Mouse (Mus musculus) layer of hippocampus, postnatal 10 days (tissue): ENCODE measurements at regions not wholly inside any gene's neighbourhood (a gene's known extent, or its start where the extent isn't known, plus 50 kb on each side); places are given as distances from the start of the nearest gene placed in this dataset.

Source experiments
- DNase-seq, 2 experiments: peaks; one replicate each; pipeline ENCODE4 v3.0.0; 2021; ENCODE audit warnings: low spot score in 2 of 2

DNA sequence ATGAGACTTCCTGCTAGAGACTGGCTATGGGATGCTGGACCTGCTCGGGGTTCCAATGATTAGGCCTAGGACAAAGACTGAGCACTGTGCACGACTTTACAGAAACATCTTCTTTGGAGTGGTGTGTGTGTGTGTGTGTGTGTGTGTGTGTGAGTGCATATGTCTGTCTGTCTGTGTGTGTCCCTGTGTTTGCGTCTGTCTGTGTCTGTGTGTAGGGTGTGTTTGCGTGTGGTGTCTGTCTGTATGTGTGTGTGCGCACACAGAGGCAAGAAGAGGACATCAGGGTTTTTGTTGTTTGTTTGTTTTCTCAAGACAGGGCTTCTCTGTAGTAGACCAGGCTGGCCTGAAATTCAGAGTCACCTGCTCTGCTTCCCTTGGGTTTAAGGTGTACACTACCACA lies 51.9 kb upstream of the Slco4a1 start:
- DNase-seq = no peak

DNA sequence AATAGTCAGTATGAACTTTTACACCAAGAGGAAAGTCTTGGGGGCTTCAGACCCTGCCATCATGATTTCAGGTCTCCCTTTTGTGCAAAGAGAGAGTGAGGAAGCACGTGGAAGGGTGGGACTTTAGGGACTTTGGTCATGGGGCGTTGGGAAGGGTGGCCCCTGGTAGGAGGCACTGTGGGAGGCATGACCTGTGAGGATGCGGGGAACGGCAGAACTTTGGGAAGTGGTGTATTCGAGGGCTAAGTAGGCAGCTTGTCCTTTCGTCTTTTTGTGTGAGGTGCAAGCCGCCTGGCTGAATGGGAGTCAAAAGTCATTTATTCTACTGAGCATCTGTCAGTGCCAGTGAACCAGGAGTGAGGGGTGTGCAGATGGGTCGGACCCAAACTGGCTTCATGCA lies 52.4 kb upstream of the Slco4a1 start:
- no peak for DNase-seq

GRCm38 (mm10) chr2:180402851-180403459 lies 53.1 kb upstream of the Slco4a1 start:
- no peak for DNase-seq

DNA sequence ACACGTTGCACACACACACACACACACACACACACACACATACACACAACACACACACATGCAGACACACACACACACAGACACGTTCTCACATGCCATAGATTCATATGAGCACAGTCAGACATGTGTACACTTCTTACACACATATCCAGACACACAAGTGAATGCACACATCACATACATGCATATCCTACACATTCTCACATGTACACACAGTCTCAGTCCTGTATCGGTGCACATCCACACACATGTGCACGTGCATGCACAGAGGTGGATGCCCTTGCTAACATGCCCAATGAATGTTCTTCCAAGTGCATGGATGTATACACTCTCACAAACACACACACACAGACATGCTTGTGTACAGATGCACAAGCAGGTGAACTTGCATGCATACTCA lies 53.6 kb upstream of the Slco4a1 start:
- no peak for DNase-seq

GRCm38 (mm10) chr2:180401409-180402391 lies 54.3 kb upstream of the Slco4a1 start:
- no peak for DNase-seq

DNA sequence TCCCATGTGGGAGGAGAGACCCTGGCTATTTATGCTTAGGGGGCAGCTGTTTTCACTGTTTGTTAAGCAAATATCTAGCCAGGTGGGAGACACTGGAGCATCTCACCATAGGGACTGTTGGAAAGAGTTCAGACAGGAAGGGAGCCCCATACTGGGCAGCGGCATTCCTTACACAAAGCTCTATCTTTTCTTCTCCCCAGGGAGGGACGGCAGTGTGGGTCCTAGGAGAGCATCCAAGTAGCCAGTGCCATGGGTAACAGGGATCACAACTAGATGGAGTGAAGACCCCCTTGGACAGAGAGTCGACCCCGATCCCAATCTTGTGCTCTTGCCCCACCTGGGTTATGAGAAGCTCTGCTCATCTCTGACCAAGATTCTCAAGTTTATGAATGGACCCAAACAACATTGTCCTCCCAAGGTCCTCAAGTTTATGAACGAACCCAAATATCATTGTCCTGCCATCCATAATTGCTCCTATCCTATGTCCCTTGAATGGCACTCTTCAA lies 55.5 kb upstream of the Slco4a1 start:
- DNase-seq = no peak

DNA sequence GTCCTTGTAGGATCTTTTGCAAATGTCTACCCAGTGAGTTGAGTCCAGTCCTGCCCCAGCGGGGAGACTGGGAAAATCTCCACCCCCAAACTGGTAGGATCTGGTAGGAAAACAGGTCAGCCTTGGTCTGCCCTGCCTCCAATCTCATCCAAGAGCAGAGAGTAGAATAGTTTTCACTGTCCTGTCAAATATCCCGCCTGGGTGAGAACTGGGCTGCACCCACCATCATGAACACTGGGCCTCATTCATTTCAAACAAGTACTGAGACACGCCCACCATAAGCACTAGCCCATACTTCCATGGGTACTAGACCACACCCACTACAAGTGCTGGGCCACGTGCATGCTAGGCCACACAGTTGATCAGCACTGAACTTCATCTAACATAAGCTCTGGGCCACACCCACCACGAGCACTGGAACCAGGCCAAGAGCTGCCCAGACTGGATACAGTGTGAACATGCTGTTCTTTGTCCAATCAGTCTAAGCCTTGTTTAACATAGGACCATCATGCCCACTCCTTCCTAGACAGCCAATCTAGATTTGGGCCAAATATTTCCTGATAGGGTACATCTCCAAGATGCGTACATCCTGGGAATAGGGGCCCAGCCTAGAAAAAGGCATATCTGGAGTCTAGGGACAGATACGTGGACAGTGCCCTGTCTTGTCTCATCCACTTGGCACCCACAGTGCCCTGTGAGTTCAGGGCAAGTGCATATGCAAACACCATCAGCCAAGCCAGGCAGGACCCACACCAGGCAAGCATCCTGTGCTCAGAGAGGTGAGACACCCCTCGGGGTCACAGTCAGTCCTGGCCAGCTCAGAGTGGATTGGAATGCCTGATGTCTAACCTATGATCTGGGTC lies 56.2 kb upstream of the Slco4a1 start:
- no peak for DNase-seq

GRCm38 (mm10) chr2:180398851-180399447 lies 57.1 kb upstream of the Slco4a1 start:
- no peak for DNase-seq

- no peak for DNase-seq
These were observed 57.6 kb upstream of the Slco4a1 start for GRCm38 (mm10) chr2:180398481-180398754.

DNA sequence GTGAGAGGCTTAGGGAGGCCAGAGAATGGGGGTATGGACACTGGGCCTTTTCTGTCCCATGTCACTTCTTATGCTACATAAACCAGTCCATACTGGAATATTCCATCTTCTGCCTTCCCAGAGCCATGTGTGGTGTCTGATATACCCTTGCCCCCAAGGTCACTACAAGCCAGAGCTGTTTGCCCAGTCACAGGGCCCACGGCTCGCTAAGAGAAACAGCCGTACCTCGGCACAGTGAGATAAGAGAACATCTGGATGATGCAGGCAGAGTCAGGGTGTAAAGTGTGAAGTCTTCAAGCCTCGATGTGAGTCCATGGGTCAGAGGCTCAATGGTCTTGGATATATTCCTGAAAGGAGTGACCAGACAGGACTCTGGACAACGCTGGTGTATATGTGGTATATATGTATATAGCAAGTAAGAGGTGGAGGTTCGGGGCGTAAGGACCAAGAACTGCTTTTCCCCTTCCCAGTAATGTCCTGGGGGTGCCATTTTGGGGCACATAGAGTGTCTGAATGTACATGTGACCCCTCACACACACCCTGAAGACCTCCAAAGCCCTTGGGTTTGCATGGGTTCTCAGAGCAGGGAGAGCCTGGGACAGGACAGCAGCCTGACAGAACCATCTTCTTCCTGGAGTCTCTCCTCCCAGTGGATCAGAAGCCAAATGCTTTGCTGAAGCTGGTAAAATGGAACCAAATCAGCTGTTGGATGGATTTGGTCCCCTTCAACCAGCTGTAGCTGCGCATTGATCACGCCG lies 58.1 kb upstream of the Slco4a1 start:
- DNase-seq = no peak

GRCm38 (mm10) chr2:180396664-180397377 lies 59.2 kb upstream of the Slco4a1 start:
- DNase-seq = no peak

DNA sequence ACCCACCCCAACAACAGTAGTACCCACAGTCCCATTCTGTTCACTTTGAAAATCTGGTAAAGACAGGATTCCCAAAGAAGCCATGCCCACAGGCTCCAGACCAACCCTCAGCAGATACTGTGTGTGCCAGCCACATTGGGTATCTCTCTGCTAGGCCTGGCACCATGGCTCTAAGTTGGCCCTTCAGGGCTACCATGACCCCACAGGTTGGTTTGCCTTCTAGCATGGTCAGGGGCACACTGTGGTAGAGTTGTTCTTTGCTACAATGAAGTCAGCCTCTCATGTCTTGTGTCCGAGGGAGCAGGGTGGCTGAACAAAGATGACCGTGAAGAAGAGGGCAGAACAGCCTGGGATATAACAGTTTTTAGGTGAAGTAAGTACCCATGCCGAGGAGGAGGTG lies 59.8 kb upstream of the Slco4a1 start:
- DNase-seq = no peak

- DNase-seq = no peak
These were observed 60.6 kb upstream of the Slco4a1 start for GRCm38 (mm10) chr2:180395279-180396034.

DNA sequence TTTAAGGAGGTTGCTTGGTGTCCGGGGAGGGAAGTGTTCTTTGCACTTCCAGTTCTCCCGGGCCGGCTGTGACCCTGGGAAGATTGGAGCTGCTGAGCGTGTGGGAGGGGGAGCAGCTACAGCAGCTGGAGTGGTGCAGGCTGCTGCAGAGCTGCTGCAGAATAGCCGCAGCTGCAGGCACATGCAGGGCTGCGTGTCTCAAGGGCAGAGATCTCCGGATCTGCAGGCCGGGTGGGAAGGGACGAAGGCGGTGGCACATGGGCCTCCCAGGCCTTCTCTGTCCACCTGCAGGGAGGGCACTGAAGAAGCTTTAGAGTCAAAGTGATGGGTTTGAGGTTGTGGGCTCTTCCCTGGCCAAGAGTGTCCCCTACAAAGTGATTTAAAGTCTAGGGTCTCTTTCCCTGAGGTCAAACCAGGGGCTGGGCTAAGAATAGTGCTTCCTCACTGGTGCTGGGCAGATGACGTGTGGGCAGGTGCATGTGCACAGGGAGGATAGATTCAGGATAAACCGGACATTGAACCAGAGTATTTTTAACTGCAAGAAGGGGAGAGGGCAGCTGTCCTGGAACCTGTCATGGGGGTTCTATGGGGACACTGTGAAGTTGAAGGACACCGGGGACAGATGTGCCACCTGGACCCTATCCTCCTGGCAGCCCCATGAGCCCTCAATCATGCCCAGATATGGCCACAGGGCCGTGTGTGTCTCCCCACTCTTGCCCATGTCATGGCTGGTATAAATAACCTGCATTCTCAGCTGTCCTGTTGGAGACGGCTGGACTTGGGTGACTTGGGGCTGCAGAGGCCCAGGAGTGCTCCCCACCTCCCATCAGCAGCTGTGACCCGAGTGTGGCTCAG lies 58.6 kb upstream of the Gata5 start:
- no peak for DNase-seq

- DNase-seq = no peak
These were observed 57.8 kb upstream of the Gata5 start for GRCm38 (mm10) chr2:180392298-180392697.

DNA sequence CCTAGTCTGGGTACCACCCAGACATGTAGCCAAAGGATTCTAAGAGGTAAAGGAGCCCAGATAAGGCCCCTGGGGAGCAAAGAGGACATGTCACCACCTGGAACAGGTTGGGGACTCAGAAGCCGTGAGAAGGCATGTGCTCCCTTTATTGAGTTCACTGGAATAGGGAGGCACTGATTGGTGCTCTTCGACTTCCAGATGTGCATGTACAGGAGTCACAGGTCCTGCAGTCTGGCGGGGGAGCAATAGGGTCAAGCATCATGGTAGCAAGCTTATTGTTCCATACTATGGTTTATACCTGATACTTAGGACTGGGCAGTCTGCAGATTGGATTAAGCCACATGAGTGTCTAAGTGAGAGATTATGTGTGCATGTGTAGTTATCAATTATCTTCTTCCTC lies 56.9 kb upstream of the Gata5 start:
- no peak for DNase-seq

- no peak for DNase-seq
These were observed 55.9 kb upstream of the Gata5 start for GRCm38 (mm10) chr2:180390216-180390996.
